Mouse (Mus musculus) C2C12 (cell line): ENCODE data around the gene Orm3.

Source experiments
- CEBPB ChIP-seq: IDR thresholded peaks from one replicate; pipeline ENCODE4 v1.6.1; 2011; ENCODE audit warnings: low read depth, mild to moderate bottlenecking, control low read depth, moderate library complexity
- CTCF ChIP-seq: IDR thresholded peaks from one replicate; pipeline ENCODE4 v1.5.1; 2011; ENCODE audit not compliant: control insufficient read depth, insufficient read depth, insufficient read length
- FOSL1 ChIP-seq: IDR thresholded peaks from one replicate; pipeline ENCODE4 v1.8.0; 2011; ENCODE audit warnings: mild to moderate bottlenecking, low read length; ENCODE audit not compliant: poor library complexity, insufficient read depth, severe bottlenecking
- MAX ChIP-seq: IDR thresholded peaks from one replicate; pipeline ENCODE4 v1.6.1; 2011; ENCODE audit warnings: mild to moderate bottlenecking, control low read depth
- MYOD1 ChIP-seq: IDR thresholded peaks from one replicate; pipeline ENCODE4 v1.6.1; 2011; ENCODE audit warnings: low read depth; ENCODE audit not compliant: control insufficient read depth, insufficient read length
- MYOG ChIP-seq: IDR thresholded peaks from one replicate; pipeline ENCODE4 v1.6.1; 2011; ENCODE audit not compliant: control insufficient read depth, insufficient read length; ENCODE audit errors: extremely low read depth
- USF1 ChIP-seq: IDR thresholded peaks from one replicate; pipeline ENCODE4 v1.6.1; 2011; ENCODE audit warnings: low read depth, mild to moderate bottlenecking, control low read depth, moderate library complexity

DNA sequence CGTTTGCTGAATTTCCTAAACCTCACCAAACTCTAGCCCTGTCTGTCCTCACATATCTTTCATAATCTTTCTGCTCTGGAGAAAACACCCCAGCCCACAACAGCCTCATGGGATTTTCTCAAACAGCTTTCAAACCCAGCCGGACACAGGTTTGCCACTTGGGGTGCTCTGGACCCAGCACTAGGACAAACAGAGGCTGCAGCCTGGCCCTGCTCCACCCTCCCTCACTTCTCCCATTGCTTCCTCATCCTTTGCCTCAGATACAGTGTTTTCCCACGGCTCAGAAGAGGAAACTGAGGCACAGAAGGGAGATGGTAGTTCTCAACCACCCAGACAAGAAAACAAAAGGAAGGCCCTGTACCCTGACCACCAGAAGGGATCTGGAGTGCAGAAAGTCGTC is 49.7 kb downstream of the Orm3 start:
- TF ChIP-seq USF1 (no peak), CTCF (no peak), MYOD1 (no peak), MAX (no peak), MYOG (no peak), CEBPB (no peak), FOSL1 (no peak)
